Mouse (Mus musculus) testis, adult 2 months (tissue): ENCODE data around the gene Senp2.

Experiments
- CTCF ChIP-seq: fragments of 200-500 bp; IDR thresholded peaks from 2 replicates; pipeline ENCODE4 v1.5.1; 2012; ENCODE audit warnings: low read depth, mild to moderate bottlenecking, inconsistent platforms, low read length, moderate library complexity; ENCODE audit not compliant: control insufficient read depth, insufficient read depth, insufficient replicate concordance
- POLR2A ChIP-seq: fragments of 200-500 bp; IDR thresholded peaks from 2 replicates; pipeline ENCODE4 v1.6.1; 2012; ENCODE audit warnings: low read depth, mild to moderate bottlenecking, inconsistent platforms, low read length, moderate library complexity; ENCODE audit not compliant: control insufficient read depth

- TF ChIP-seq CTCF (no peak), POLR2A (no peak)
Measured at GRCm38 (mm10) chr16:21977347-21977746, 31.9 kb upstream of the Senp2 start.
